Mouse (Mus musculus): Measurements from ENCODE around the gene Adra1d.

Gene Adra1d

DNA sequence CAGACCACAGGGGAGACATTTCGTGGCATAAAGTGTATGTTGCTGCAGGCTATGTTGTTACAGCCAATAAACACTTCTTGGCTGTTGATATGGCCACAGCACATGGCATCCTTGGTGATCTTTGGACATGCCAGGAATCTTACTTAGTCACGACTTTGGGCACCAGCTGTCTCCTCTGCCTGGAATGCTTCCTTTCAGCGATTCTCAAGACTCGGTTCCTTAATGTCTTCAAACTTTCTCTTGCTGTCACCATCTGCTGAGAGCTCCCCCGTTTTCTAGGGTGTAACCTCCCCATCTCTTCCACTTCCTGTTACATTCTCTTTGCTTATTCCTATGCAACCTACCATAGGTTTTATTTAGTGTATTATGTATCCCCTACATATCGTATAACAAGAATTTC lies 22.3 kb downstream of the Adra1d start:
- no peak for DNase-seq

DNA sequence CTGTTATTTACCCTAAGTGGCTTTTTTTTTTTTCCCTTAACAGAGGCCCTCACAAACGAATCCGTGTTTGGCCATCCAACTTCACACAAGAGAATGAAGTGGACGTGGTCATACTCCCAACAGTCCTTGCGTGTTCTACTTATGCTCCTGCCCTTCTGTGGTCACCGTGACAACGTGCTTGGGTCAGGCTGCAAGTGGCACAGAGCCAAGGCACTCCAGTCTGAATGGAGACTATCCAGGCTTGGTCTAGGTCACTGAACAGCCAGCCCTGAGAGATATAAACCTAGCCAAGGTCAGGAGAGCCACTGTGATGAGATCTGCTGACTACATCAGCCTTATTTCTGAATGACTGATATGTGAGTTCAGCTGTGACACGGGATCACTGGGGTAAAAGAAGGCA lies 23.7 kb downstream of the Adra1d start:
- no peak for DNase-seq

DNA sequence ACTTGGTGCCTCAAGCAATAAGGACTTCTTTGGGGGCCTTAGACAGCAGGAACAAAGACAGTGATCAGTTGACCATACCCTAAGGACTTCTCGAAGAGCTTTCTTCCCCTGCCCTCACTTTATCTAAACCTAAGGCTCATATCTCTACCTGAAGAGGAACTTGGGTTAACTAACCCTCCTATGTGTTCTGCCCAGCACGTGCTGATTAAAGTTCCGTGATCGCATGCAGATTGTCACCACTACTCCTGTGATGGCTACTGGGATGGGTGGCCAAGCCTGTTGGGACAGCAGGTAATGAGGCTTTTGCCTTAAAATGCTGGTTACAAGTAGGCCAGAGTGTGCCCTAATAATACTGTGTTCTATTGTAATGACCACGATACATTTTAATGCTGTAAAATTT lies 26.9 kb downstream of the Adra1d start:
- DNase-seq = no peak

- DNase-seq = peak; percentile 22 to 56
Observed at GRCm38 (mm10) chr2:131531271-131531670, 30.8 kb downstream of the Adra1d start.

- peak in 1 of 2 experiments; percentile 45 for DNase-seq
Observed at GRCm38 (mm10) chr2:131530623-131531008, 31.5 kb downstream of the Adra1d start.

GRCm38 (mm10) chr2:131529898-131530622 lies 32.0 kb downstream of the Adra1d start:
- peak; percentile 45 to 68 for DNase-seq

DNA sequence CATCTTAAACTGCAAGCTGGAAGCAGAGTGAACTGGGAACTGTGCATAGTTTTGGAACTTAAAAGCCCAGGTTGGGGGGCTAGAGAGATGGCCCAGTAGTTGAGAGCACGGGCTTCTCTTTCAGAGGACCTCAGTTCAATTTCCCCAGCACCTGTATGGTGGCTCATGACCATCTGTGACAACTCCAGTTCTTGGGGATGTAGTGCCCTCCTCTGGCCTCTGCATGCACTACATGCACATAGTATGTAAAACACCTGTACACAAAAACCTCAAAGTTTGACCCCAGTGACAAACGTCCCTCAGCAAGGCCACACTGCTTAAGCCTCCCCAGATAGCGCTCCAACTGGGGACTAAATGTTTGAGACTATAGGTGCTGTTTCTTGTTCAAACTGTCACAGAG lies 35.0 kb downstream of the Adra1d start:
- DNase-seq = peak in 1 of 2 experiments; percentile 31

DNA sequence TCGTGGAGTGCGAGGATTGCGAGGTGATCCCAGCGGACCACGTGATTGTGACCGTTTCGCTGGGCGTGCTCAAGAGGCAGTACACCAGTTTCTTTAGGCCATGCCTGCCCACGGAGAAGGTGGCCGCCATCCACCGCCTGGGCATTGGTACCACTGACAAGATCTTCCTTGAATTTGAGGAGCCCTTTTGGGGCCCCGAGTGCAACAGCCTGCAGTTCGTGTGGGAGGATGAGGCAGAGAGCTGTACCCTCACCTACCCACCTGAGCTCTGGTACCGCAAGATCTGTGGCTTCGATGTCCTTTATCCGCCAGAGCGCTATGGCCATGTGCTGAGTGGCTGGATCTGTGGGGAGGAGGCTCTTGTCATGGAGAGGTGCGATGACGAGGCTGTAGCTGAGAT lies 41.3 kb downstream of the Adra1d start:
- no peak for DNase-seq

- DNase-seq = no peak
Observed at GRCm38 (mm10) chr2:131518790-131519189, 43.3 kb downstream of the Adra1d start.

- DNase-seq = no peak
Observed at GRCm38 (mm10) chr2:131517550-131517949, 44.5 kb downstream of the Adra1d start.

DNA sequence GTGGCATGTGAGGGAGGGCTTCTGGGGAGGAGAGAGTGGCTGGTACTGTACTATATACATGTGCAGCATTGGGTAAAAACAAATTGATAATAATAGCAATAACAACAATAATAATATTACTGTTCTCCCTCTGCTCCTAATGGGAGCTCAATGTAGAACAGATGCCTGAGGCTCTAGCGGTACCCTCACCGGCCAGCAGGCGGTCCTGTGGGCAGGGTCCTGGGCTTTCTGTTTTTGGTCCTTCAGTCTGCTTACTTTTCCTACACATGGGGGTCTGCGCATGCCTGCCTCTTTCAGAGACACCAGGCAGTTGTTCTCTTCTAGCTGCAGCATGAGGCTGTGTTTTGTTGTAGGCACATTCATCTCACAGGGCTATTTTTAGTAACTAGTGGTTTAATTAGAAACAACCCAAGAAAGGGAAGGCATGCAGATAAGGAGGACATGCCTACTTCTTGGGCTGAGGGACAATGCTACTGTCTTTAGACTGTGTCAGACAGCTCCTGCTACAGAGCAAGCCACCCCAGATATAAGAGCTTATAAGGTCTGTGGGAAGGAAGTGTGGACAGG lies 47.9 kb downstream of the Adra1d start:
- DNase-seq = no peak

- DNase-seq = no peak
Observed at GRCm38 (mm10) chr2:131513477-131513876, 48.6 kb downstream of the Adra1d start.

GRCm38 (mm10) chr2:131510531-131510930 lies 51.6 kb downstream of the Adra1d start:
- DNase-seq = no peak

GRCm38 (mm10) chr2:131509671-131510313 lies 52.3 kb downstream of the Adra1d start:
- DNase-seq = peak; percentile 33 to 51

- DNase-seq = no peak
Observed at GRCm38 (mm10) chr2:131508501-131508900, 53.6 kb downstream of the Adra1d start.

DNA sequence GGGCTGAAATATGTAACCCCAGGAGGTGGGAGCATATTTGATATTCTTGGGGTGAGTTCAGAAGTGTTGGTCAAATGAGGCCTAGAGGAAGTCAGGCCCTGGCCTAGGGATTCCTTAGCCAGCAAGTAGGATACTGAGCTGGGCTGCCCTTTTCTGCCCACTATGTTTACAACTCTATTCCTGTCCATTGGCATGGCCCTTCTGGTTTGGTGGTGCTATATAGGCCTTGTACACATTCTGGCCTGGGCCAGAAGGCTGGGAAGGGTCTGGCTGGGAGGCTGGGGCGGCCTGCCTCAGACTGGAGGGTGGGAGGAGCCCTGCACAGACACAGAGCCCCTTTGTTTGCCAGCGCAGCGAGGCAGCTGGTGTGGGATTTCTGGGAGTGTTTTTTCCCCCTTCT lies 55.7 kb downstream of the Adra1d start:
- DNase-seq = no peak

DNA sequence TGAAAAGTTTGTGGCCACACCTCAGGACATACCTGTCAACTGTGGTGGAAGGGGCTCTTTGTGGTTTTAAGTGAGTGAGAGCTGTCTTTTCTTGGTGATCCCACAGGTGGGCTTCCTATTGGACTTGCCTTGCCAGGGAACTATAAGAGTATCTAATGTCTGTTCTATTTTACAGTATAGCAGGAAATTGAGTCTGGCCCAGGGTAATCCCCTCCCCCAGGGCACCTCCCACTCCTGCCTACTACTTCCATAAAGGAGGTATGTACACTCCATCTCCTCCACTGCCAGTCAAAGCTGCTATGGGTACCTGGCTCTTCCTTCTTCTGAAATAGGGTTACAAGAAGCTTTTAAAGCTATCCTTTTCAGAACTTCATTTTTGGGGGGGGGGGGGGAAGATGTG lies 56.7 kb downstream of the Adra1d start:
- DNase-seq = no peak

DNA sequence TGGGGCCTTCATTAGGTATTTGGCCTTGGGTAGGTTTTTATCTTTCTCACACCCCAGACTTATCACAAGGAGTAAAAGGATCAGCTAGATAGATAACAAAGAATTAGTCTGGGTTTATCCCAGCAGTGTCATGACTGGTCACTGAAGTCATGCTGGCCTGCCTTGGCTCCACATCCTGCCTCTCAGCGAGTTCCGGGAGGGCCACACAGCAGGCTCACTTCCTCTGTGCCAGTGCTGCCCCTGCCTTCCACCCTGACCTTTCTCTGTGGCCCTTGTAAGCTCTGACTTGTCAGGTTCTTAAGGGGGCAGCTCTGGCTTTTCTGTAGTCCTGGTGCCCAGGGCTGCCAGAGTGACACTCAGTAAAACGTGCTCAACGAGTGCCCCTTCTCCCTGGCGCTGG lies 59.5 kb downstream of the Adra1d start:
- DNase-seq = no peak

DNA sequence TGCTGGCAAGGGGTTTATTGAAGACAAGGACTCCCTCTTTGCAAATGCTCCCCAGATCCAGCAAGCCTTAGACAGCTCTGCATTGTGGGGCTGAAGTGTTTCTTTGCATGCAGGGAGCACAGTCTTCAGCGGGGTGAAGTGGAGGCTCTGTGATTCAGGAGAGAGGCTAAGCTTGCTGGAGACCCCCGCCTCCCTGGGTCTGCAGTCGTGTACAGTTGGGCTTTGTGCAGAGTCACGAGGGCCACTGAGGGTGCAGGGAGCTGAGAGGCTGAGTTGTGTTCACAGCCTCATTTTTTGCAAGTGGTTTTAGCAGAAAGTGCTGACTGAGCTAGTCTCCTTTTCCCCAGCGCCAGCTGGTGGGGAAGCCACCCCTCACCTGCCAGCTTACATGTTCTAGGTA lies 60.2 kb downstream of the Adra1d start:
- DNase-seq = no peak

DNA sequence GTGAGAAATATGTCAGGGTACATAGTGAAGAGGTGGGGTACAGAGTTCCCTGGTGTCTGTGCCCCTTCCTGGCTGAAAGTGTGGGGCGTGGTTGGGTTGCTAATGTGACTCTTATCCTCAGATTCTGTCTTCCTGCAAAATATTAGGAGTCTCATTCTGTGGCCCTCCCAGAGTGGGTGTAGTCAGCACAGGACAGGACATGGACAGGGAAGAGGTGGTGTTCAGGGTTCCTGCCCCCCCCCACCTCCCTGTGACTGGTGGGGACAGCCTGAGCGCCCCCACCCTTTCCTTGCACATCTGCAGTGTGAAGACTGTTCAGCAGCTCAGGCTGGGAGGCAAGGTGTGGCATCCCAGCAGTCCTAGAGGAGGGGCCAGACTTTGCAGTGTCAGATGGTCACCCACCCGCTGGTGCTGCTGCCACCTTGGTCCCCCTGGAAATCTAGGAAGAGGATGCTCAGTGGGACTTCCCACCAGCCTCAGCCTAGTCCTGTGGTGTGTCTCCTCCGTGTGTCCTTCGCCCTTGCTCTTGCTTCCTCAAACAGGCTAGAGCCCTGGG lies 62.7 kb downstream of the Adra1d start:
- no peak for DNase-seq

DNA sequence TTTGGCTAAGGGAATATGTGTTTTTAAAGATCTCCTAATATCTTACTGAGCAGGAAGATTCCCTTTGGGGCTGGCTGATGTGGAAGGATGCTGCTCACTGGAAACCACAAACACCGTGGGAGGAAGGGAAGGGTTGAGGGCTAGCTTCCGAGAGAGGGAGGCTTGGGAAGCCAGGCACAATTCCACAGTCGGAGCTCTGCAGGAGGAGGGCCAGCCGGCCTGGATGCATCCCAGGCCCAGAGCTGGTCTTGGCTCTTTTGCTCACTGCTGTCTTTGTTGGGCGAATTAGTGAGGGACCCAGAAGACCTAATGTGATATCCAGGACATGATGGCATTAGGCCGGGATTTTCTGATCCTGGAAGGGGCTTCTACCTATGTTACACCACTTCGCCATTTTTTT lies 63.9 kb downstream of the Adra1d start:
- DNase-seq = no peak

DNA sequence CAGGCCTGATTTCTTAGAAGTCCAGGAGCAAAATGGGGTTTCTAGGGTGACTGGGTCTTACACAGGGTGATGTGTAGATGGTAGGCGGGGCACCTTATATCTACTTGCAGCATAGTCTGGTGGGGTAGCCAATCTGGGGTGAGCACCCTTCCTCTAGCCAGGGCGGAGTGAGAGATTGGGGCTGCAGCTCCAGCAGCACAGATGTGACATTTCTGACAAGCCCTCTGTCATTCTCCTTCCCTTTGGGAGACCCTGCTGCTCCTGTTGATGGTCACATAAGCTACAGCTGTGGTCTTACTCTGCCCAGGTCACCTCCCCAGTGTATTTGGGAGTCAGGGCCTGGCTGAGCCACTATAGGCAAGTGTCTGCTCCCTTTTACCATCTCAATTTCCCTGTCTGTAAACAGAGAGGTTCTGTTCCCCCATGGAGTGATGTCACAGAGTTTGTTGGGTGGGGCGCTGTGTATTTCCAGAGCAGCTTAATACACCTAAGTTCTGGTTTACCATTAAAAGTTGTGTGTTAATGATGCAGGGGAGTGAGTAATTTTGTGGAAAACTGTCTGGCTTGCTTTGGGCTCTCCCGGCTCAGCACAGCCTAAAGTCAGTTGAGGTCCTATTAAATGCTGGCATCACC lies 64.7 kb downstream of the Adra1d start:
- DNase-seq = no peak

DNA sequence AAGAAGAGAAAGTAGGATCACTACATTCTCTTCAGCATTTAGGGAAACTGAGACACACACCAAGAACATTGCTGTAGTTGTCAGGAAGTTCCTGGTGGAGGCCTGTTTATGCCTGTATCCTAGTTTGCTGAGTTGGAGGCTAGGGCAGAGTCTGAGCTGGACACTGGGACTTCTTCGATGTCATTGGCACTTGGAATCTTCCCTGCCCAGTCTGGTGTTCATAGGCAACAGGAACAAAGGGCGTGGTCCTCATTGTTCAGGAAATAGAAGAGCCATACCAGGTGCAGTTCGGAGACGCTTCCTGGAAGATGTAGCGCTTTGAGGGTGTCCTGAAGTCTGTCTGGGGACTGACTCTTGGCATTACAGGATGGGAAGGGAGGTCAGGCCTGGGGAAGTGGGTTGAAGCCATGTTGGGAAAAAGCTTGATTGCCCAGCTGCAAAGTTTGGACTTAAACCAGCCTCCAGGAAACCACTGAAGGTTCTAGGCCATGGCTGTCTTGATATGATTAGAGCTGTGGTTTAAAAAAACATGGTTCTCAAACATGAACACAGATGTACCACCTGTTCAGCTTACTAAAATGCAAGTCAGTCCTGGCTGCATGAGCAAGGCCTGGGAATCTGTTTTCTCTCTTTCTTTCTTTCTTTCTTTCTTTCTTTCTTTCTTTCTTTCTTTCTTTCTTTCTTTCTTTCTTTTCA lies 65.8 kb downstream of the Adra1d start:
- DNase-seq = no peak

All from kidney, adult 8-10 months (tissue).